Mouse (Mus musculus) small intestine, adult 2 months (tissue): ENCODE measurements at regions not wholly inside any gene's neighbourhood (a gene's known extent, or its start where the extent isn't known, plus 50 kb on each side); places are given as distances from the start of the nearest gene placed in this dataset.

Experiments used
- CTCF ChIP-seq: fragments of 200-500 bp; IDR thresholded peaks from 2 replicates; pipeline ENCODE4 v1.5.1; 2012; ENCODE audit warnings: low read depth, mild to moderate bottlenecking, control low read depth, inconsistent platforms, low read length, moderate library complexity, mixed read lengths; ENCODE audit not compliant: insufficient replicate concordance, insufficient read length; ENCODE audit errors: extremely low read depth
- POLR2A ChIP-seq: fragments of 200-500 bp; IDR thresholded peaks from 2 replicates; pipeline ENCODE4 v1.6.1; 2012; ENCODE audit warnings: low read depth, mild to moderate bottlenecking, control low read depth, inconsistent platforms, low read length, moderate library complexity

DNA sequence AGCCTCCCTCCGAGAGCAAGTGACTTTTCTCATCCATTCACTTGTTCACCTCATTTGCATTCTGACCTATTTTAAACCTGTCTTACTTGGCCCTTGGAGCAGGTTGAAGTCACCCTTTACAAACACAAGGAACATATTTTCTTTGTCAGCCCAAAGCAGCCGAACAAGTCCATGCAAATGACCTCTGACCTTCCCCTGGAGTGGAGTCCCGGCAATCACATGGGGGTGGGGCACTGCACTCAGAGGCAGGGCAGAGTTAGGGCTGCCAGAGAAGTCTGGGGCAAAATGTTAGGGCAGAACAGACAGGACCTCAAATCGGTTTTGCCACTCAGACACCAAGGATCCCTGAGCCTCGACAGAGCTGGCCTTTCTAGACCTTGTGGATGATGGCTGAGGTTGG, 102.7 kb upstream of the Mrps22 start:
- TF ChIP-seq POLR2A (no peak), CTCF (no peak)
